Mouse (Mus musculus): Measurements from ENCODE around the gene Mmp19.
"Not testable (repeated sequence)": the region's sequence is repeated elsewhere in the genome, so short reads cannot be mapped to it uniquely, and the experiment has no call there.

Mmp19 gene

GRCm38 (mm10) chr10:128801981-128802495, 11.3 kb downstream of the Mmp19 start:
- DNase-seq (ENCODE audit: low read depth, low spot score): no peak

- DNase-seq (ENCODE audit: low read depth, low spot score): no peak
Observed at GRCm38 (mm10) chr10:128802956-128803355, 12.2 kb downstream of the Mmp19 start.

- no peak for DNase-seq (ENCODE audit: low read depth, low spot score)
Observed at GRCm38 (mm10) chr10:128803361-128803760, 12.7 kb downstream of the Mmp19 start.

GRCm38 (mm10) chr10:128803771-128804270, 13.1 kb downstream of the Mmp19 start, which contains the start of gene Dnajc14:
Gene Dnajc14, plus strand, starts transcription at chr10:128804062.
- DNase-seq (ENCODE audit: low read depth, low spot score): no peak

- DNase-seq (ENCODE audit: low read depth, low spot score): peak; percentile 71
Observed at GRCm38 (mm10) chr10:128804271-128805091, 13.8 kb downstream of the Mmp19 start, which contains the start of gene Tmem198b. Gene Tmem198b, minus strand, starts transcription at chr10:128804370.

GRCm38 (mm10) chr10:128805092-128806000, 14.6 kb downstream of the Mmp19 start:
- peak; percentile 97 for DNase-seq (ENCODE audit: low read depth, low spot score)

GRCm38 (mm10) chr10:128806086-128806485, 15.4 kb downstream of the Mmp19 start:
- DNase-seq (ENCODE audit: low read depth, low spot score): no peak

- no peak for DNase-seq (ENCODE audit: low read depth, low spot score)
Observed at GRCm38 (mm10) chr10:128807018-128807417, 16.3 kb downstream of the Mmp19 start.

GRCm38 (mm10) chr10:128817033-128817432, 26.3 kb downstream of the Mmp19 start, which contains the start of gene Sarnp:
Gene Sarnp, plus strand, starts transcription at chr10:128817333.
- DNase-seq (ENCODE audit: low read depth, low spot score): no peak

- DNase-seq (ENCODE audit: low read depth, low spot score): no peak
Observed at GRCm38 (mm10) chr10:128820217-128820616, 29.5 kb downstream of the Mmp19 start.

- DNase-seq (ENCODE audit: low read depth, low spot score): peak; percentile 100
Observed at GRCm38 (mm10) chr10:128821358-128822056, 30.8 kb downstream of the Mmp19 start, which contains the start of gene Ormdl2. Gene Ormdl2, minus strand, starts transcription at chr10:128821645.

GRCm38 (mm10) chr10:128822135-128822534, 31.4 kb downstream of the Mmp19 start:
- DNase-seq (ENCODE audit: low read depth, low spot score): no peak

- DNase-seq (ENCODE audit: low read depth, low spot score): not testable (repeated sequence)
Observed at GRCm38 (mm10) chr10:128823087-128823486, 32.4 kb downstream of the Mmp19 start.

GRCm38 (mm10) chr10:128823821-128824220, 33.1 kb downstream of the Mmp19 start:
- no peak for DNase-seq (ENCODE audit: low read depth, low spot score)

GRCm38 (mm10) chr10:128837400-128837799, 46.7 kb downstream of the Mmp19 start:
- no peak for DNase-seq (ENCODE audit: low read depth, low spot score)

GRCm38 (mm10) chr10:128839434-128839833, 48.7 kb downstream of the Mmp19 start:
- DNase-seq (ENCODE audit: low read depth, low spot score): no peak

GRCm38 (mm10) chr10:128840612-128841011, 49.9 kb downstream of the Mmp19 start:
- DNase-seq (ENCODE audit: low read depth, low spot score): no peak

GRCm38 (mm10) chr10:128843260-128843659, 52.5 kb downstream of the Mmp19 start:
- DNase-seq (ENCODE audit: low read depth, low spot score): no peak

GRCm38 (mm10) chr10:128845516-128845915, 54.8 kb downstream of the Mmp19 start:
- peak; percentile 30 for DNase-seq (ENCODE audit: low read depth, low spot score)

- no peak for DNase-seq (ENCODE audit: low read depth, low spot score)
Observed at GRCm38 (mm10) chr10:128846664-128847063, 56.0 kb downstream of the Mmp19 start.

- DNase-seq (ENCODE audit: low read depth, low spot score): no peak
Observed at GRCm38 (mm10) chr10:128848426-128848825, 57.7 kb downstream of the Mmp19 start.

All from ES-CJ7 (cell line).